Mouse (Mus musculus) lung, adult 18-20 months (tissue): Measurements from ENCODE around the gene Daam1.
A peak's percentile ranks its signal among the peaks of the same experiment; 100 is the strongest.

ENCODE experiments used
- DNase-seq, 2 experiments: peaks; one replicate each; pipeline ENCODE4 v3.0.0; 2022; ENCODE audit warnings: mixed read lengths in 2 of 2

Daam1 gene

GRCm38 (mm10) chr12:71901211-71901610, 70.3 kb downstream of the Daam1 start:
- no peak for DNase-seq

- DNase-seq: no peak
Measured at GRCm38 (mm10) chr12:71901859-71902258, 71.0 kb downstream of the Daam1 start.

- no peak for DNase-seq
Measured at GRCm38 (mm10) chr12:71902317-71902716, 71.4 kb downstream of the Daam1 start.

GRCm38 (mm10) chr12:71903218-71903617, 72.3 kb downstream of the Daam1 start:
- no peak for DNase-seq

GRCm38 (mm10) chr12:71904310-71904709, 73.4 kb downstream of the Daam1 start:
- DNase-seq: no peak

GRCm38 (mm10) chr12:71904926-71905325, 74.0 kb downstream of the Daam1 start:
- no peak for DNase-seq

GRCm38 (mm10) chr12:71905640-71906320, 74.9 kb downstream of the Daam1 start:
- DNase-seq: peak in 1 of 2 experiments; percentile 20

- DNase-seq: peak; percentile 43 to 64
Measured at GRCm38 (mm10) chr12:71906582-71907267, 75.8 kb downstream of the Daam1 start.

- DNase-seq: no peak
Measured at GRCm38 (mm10) chr12:71908984-71909383, 78.1 kb downstream of the Daam1 start.

GRCm38 (mm10) chr12:71910246-71910645, 79.4 kb downstream of the Daam1 start:
- DNase-seq: no peak

GRCm38 (mm10) chr12:71912262-71912661, 81.4 kb downstream of the Daam1 start:
- no peak for DNase-seq

GRCm38 (mm10) chr12:71919156-71919555, 88.3 kb downstream of the Daam1 start:
- peak in 1 of 2 experiments; percentile 51 for DNase-seq

GRCm38 (mm10) chr12:71919962-71920361, 89.1 kb downstream of the Daam1 start:
- no peak for DNase-seq

- no peak for DNase-seq
Measured at GRCm38 (mm10) chr12:71922827-71923381, 92.0 kb downstream of the Daam1 start.

GRCm38 (mm10) chr12:71924978-71925529, 94.2 kb downstream of the Daam1 start:
- DNase-seq: no peak

- DNase-seq: no peak
Measured at GRCm38 (mm10) chr12:71925990-71926700, 95.3 kb downstream of the Daam1 start.

- no peak for DNase-seq
Measured at GRCm38 (mm10) chr12:71928092-71928491, 97.2 kb downstream of the Daam1 start.

GRCm38 (mm10) chr12:71929876-71930275, 99.0 kb downstream of the Daam1 start:
- no peak for DNase-seq

- no peak for DNase-seq
Measured at GRCm38 (mm10) chr12:71932433-71933386, 101.8 kb downstream of the Daam1 start.

- no peak for DNase-seq
Measured at GRCm38 (mm10) chr12:71933989-71934645, 103.2 kb downstream of the Daam1 start.

- DNase-seq: peak; percentile 66 to 83
Measured at GRCm38 (mm10) chr12:71936636-71937035, 105.8 kb downstream of the Daam1 start.
